Mouse (Mus musculus) megakaryocyte-erythroid progenitor cell, adult 5 weeks (primary cell): Measurements from ENCODE around the gene Ercc6. TPM values are rescaled to one million over a fixed set of nuclear protein-coding genes. Genes with fewer than 3 reads are reported as not detected.

ENCODE experiments used
- polyA plus RNA-seq: library from polyadenylated mRNA; stranded (reverse); fragments of >175 nt; gene quantifications from 2 replicates; pipeline ENCODE4 v1.2.3, GENCODE M21; 2012

Gene Ercc6
- polyA plus RNA-seq = 2.1 and 3.6 TPM in 2 replicates

DNA sequence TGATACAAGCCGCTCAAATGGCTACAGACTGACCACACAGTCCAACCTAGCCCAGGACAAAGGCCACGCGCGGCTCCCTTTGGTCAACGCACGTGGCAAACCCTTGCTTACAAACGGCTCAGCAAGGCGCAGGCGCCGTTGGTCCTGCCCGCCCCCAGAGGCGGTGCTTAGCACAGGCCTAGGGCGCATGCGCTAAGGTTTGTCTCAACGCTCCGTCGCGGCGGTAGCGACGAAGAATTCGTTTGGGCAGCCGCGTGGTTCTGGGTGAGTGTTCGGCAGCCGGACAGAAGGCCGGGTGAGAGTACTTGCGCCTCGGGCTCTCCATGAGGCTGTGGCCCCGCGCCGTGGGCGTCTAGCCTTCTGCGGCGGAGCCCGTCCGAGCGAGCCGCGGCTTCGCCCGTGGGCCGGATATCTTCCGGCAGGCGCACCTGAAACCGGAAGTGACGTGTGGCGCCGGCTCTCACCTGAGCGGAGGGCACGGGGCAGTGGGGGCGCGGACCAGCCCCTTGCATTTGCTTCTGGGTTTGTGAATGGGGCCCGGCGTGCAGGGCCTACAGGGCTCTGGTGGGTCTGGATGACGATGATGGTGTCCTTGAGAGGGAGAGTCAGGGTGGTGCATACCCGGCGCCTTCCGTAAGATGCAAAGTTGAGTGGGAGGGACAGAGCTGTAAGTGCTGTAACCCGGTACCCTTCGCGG lies at the start of gene Ercc6:
Gene Ercc6, plus strand, starts transcription at position 186 of the 697 bp plus-strand sequence.

DNA sequence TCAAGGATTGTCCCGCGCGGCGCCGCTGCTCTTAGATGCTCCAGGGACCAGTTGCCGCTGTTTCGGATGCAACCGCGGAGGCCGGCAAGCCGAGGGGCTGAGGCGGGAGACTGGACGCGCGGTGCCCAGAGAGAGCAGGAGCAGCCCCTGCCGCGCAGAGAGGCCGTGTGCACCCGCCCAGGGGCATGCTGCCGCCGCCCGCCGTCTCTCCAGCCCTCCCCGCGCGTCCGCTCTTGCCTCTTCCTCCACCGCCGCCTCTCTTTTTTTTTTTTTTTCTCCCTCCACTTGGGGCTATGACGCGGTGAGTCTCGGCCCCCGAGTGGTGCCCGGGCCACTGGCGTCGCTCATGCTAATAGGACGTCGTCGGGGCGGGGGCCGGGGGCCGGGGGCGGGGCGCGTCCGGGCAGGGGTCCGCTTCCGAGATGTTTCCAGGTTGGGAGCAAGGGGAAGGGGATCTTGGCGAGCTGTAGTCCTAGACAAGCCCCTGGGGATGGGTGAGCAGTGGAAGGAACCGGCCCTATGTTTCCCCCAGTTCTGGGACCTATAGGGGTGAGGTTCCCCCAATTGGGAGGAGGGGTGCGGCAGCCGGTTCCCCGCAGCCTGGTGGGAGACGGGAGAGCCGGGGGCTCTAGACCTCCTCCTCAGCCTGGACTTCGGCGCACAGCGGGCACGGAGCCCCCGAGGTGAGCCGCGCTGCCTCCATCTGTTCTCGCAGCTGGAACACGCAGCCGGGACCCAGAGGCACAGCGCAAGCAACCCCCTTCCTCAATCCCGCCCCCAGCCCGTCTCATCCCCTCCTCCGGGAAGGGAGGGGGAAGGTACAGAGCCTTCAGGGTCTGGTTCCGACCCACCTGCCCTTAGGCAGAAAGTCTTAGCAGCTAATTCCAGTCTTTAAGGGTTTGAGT lies 48.5 kb upstream of the Ercc6 start, which contains the start of gene Slc18a3:
Gene Slc18a3, minus strand, starts transcription at position 250 of the 905 bp plus-strand sequence.

DNA sequence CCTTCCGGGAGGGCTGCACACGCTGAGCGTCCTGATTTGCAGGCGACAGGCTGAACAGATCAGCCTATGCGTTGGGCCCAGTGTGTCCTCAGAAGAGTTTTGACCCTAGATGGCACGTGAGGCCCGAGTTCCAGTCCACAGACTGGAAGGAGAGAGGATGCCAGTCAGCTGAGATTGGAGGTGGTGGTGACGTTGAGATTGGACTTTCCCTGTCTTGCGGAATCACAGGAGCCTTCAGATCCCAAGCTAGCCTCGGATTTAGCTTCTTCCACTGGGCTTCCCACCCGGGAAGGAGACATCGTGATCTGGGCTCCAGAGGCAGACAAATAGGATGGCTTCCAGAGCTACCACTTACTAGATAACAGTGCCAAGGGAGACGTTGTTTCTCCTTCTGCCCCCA lies 47.4 kb upstream of the Ercc6 start, which contains the start of gene Chat:
Gene Chat, minus strand, starts transcription at position 101 of the 400 bp plus-strand sequence.

DNA sequence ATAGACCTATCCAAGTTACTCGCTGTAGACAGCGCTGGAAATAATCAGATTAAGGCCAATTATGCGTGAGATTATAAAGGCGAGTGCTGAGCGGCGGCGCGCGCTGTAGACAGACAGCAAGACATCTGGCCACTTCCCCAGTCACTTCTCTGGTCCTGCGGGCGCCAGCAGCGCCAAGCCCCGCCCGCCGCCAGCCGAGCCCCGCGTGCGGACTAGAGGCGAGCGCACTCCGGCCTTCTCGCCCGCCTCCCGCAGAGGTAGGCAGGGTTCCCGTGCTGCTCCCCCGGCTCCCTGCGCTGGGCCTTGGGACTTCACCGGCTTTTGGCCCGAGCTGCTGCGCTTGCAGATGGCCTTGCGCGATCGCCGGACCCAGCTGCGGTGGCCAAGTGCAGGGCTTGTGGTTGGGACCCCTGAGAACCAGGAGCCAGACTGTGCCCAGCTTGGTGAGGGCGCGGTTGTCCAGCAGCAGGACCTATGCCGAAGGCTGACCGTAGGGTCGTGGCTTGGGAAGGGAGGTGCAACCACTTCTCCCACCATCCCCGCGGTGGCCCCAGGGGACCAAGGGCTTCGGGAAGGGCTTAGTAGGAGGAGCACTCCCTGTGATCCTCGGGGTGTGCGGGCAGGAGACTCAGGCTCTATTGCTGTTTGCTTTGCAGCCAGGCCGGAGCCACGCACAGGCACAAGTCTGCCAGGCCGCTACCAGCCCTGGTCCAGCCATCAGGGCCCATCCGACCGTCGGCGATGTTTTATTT lies 86.1 kb downstream of the Ercc6 start, which contains the start of gene Prrxl1:
Gene Prrxl1, plus strand, starts transcription at position 118 of the 752 bp plus-strand sequence.

Other genes starting within 250 kb of the Ercc6 start
- gene Ogdhl, start 191.5 kb upstream of the Ercc6 start, polyA plus RNA-seq = 0.15 and 0.17 TPM in 2 replicates
- gene 1700024G13Rik, start 125.1 kb upstream of the Ercc6 start, polyA plus RNA-seq = not detected in 2 replicates
- not detected in 2 replicates for gene Slc18a3, start 48.7 kb upstream of the Ercc6 start, polyA plus RNA-seq
- gene Chat, start 47.5 kb upstream of the Ercc6 start, polyA plus RNA-seq = 0.02 TPM in 1 of 2 replicates, not detected in the other
- not detected in 2 replicates for gene Prrxl1, start 85.9 kb downstream of the Ercc6 start, polyA plus RNA-seq
- gene 3425401B19Rik, start 171.8 kb downstream of the Ercc6 start, polyA plus RNA-seq = not detected in 2 replicates